Mouse (Mus musculus): ENCODE results near the gene Gsdma3.

The Gsdma3 gene

DNA sequence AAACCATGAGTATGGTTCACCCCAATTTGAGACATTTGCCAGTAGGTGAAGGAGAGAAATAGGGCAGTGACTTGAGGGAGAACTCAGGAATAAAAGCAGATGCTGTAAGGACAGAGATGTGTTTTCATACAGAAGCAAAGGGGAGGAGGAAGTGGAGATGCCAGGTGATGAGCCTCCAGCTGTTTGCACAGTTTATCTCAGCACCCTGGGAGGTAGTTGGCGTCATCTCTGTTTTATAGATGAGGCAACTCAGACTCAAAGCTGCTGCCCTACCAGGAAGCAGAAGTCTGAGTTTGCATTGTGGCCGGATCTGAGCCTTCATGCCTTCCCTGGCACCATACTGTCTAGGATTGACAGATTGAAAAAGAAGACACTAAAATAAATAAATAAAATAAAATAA lies 42.8 kb downstream of the Gsdma3 start:
- DNase-seq (ENCODE audit: low read depth, low spot score), result peak; percentile 31

DNA sequence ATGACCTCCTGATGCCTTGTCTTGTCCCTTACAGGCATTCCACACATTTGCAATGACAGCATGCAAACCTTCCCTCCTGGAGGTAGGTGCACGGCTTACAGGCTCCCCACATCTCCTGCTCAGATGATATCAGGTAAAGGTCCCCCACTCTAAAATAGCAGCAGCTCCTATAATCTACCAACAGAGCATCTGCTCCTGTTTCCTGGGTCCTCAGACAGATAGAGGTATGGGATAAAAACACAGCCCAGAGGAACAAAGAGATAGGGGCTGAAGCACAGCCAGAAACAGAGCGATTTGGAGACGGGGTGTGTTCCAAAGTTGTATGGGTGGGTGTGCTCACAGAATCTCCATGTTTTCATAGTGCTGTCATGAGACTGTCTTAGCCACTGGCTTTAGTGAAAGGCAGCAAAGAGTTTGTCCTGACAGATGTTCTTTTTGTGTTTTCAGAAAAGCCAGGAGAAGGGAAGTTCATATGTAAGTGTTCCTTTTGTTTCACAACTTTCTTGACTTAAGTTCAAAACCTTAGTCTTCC lies 45.2 kb downstream of the Gsdma3 start:
- no peak for DNase-seq (ENCODE audit: low read depth, low spot score)

DNA sequence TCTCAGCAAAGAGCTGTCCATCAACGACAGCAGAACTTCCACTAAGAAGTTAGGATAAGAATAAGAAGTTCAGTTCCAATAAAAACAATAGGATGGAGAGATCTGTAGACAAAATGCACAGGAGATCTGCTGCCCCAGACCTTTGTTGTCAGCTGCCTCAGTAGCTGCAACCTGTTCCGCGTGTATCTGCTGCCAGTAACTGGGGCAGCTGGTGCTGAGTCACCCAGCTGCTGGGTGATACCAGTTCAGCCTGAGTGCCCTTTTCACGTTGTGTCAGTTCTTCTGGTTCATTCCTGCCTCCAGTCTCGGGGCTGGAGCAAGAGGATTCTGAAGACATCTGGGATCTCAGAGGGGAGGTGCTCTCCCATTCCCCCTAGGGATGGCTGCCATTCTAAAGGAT lies 45.7 kb downstream of the Gsdma3 start:
- no peak for DNase-seq (ENCODE audit: low read depth, low spot score)

DNA sequence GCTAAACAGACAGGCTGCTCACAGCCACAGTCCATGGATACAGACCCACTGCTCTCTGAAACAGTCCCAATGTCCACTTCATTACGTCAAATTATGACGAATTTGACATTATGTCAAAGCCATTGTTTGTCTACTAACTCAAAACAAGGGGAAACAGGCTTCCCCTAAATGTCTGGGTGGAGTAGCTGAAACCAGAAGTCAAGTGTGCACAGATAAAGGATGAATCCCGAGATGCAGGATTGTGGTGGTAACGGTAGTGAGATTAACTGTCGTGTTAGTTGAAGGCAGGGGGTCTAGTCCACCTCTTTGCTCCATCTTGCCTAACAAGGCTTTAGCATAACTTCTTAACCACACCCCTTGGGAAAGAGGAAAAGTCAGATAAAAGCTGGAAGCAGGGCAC lies 46.3 kb downstream of the Gsdma3 start:
- no peak for DNase-seq (ENCODE audit: low read depth, low spot score)

DNA sequence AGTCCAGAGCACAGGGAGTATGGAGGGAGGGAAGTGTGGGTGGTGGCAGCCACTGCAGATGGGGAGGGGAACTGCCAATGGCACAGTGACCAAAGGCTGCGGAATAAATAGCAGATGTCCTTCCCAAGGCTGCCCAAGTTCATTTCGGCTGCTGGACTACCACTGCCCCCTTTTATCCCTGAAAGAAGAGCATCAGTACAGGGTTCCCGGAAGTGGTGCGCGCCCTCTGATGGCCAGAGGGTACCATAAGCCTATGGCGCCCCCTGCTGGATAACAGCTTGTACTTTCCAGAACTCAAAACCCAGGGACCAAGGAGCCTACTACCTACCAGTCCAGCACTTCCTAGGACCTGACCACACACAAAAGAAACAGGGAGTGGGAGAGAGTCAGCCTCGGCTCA lies 47.0 kb downstream of the Gsdma3 start:
- DNase-seq (ENCODE audit: low read depth, low spot score), result peak; percentile 74

DNA sequence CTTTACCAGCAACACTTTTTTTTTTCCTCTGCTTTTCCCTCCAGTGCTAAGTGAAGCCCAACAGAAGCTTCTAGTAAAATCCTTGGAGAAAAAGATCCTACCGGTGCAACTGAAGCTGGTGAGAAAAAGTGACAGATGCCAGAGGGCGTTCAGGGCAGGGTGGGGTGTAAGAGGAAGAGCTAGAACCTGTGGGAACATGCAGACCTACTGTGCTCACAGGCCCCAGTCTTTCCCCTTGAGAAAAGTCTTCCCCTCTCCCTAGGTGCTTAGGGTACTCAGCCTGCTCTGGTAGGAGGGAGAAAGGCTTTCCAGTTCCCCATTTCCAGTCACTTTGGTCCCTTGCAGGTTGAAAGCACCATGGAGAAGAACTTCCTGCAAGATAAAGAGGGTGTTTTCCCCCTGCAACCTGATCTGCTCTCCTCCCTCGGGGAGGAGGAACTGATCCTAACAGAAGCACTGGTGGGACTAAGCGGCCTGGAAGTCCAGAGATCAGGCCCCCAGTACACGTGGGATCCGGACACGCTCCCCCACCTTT lies 49.7 kb downstream of the Gsdma3 start:
- DNase-seq (ENCODE audit: low read depth, low spot score), result no peak

DNA sequence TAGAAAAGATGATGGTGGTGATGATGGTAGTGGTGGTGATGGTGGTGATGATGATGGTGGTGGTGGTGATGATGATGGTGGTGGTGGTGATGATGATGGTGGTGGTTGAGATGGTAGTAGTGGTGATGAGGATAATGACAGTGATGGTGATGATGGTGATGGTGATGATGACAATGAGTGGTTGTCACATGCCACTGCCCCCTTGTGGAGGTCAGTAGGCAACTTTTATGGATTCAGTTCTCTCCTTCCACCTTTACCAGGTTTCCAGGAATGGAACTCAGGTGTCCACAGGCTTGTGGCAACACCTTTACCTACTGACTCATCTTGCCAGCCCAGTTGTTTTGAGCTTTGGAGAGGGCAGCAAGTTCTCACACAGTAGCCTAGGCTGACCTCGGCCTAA lies 53.9 kb downstream of the Gsdma3 start:
- peak; percentile 16 for DNase-seq (ENCODE audit: low read depth, low spot score)

DNA sequence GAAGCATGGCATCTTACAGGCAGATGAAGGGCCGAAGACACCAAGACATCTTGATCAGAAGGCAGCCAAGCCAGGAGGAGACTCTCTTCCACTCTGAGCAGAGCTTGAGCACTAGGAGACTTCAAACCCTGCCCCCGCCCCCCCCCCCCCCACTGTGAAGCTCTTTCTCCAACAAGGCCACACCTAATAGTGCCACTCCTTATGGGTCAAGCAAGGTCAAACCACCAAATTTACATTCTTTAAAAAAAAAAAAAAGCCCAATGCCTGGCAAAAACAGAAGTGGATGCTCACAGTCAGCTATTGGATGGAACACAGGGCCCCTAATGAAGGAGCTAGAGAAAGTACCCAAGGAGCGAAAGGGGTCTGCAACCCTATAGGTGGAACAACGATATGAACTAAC lies 54.4 kb downstream of the Gsdma3 start:
- peak; percentile 17 for DNase-seq (ENCODE audit: low read depth, low spot score)

DNA sequence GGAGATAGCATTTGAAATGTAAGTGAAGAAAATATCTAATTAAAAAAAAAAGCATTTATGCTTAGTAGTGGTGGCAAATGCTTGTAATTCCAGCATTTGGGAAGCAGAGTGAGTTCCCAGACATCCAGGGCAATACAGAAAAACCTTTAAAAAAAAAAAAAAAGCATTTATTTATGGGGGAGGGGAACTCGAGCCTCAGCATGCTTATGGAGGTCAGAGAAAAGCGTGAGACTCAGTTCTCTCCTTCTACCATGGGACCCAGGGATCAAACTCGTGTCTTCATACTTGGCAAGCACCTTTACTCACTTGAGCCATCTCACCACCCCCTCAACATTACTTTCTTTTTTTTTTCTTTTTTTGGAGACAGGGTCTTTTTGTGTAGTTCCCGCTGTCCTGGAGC lies 55.0 kb downstream of the Gsdma3 start:
- no peak for DNase-seq (ENCODE audit: low read depth, low spot score)

DNA sequence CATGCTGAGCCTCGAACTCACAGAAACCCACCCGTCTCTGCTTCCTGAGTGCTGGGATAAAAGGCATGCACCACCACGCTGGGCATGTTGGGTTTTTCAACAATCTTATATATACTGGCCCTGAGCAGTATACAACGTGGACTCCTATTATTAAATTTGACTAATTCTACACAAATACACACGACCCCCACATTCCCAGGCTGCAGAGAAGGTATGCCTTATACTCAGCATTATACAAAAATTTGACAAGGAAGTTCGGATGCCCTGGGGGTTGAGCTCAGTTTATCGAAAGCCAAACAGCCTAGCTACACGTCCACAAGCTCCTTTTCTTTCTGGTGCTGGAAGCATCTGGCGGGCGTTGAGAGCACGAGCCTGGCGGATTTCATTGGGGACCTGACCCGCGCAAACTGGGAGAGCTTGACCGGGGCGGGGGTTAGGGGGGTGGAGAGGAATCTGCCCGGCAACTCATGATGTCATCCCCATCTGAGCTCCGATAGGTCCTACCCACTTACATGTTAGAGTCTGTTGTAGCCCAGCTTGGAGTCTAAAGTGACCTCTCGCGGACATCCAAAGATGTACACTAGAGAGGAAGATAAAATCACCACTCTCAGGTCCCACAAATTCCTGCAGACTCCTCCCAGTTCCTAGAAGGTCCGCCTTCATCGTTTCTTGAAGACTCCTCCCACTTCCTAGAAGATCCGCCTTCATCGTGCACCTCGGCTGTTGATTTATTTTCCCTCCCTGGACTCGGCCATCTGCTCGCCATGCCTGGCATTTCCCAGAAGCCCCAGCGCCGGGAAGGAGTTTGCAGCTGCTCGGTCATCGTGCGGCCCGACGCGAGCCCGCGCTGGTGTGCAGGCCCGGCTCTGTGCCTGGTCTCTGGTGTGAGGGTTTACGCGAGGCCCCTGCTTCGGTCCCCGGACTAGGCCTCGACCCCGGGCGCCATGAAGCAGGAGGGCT lies 55.9 kb downstream of the Gsdma3 start, which contains the start of gene Psmd3:
TSS of gene Psmd3 (plus strand) at position 769 of the 960 bp plus-strand sequence.
- peak; percentile 98 for DNase-seq (ENCODE audit: low read depth, low spot score)

DNA sequence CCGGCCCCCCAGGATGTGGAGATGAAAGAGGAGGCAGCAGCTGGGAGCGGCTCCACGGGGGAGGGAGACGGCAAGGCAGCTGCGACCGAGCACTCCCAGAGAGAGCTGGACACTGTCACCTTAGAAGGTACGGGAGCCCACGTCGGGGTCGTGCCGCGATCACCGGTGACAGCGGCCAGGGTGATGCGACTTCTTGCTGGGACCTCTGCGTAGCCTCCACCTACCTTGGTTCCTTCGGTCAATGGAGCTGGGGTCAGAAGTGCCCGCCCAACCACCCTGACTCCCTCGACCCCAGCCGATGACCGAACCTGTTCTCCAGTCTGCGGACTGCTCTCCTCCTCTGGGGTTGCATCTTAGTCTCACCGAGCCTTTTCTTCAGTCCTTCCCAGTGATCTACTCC lies 56.7 kb downstream of the Gsdma3 start:
- no peak for DNase-seq (ENCODE audit: low read depth, low spot score)

DNA sequence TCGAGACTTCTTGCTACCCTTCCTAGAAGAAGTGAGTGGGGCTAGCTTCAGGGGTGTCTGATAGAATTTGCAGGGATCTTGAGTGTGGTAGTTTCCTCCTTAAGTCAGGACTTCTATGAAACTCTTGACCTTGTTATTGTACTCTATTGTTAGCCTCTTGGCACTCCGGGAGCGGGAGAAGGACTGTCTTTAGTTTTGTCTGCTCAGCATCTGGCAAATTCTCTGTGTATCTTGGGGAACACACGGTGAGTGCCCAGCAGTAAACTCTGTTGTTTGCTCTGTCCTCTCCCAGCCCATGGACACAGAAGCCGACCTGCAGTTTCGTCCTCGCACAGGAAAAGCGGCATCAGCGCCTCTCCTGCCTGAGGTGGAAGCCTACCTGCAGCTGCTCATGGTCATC lies 59.5 kb downstream of the Gsdma3 start:
- DNase-seq (ENCODE audit: low read depth, low spot score), result no peak

DNA sequence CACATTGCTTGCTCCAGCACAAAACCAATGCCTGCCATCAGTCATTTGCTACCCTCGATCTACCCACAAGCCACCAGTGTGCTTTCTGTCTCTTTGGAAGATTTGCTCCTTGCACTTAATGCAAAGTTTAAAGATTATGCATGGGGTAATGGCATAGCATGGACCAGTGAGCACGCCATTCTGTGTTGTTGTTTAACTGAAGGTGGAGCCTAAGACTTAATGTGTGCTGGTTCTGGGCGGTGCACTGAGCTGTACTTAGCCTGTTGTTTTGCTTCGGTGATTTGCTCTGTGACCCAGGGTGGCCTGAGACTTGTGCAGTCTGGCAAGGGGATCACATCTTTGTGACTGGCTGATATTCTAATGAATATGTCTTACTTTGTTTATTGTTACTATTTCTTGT lies 60.8 kb downstream of the Gsdma3 start:
- DNase-seq (ENCODE audit: low read depth, low spot score), result no peak

Measured in A20 (cell line).